Comparison of ENCODE assay signal across 8 mouse cellular contexts in genomic region chr1:86618454-86619125, GRCm38 (mm10). TPM values are rescaled to one million over a fixed set of nuclear protein-coding genes. Genes with fewer than 3 reads are reported as not detected.
DNase-seq lines count a peak whose midpoint lies in the region; ATAC-seq and TF ChIP-seq lines count a peak whose summit lies in the region.

No protein-coding gene starts in this region.

- no peak for ATAC-seq in forebrain, embryonic 11.5 days (replicated peaks; ENCODE audit: low FRiP score)
- ATAC-seq in kidney, postnatal 0 days (replicated peaks; ENCODE audit: low FRiP score, low read depth): no peak
- 0 out of 2 replicates have a peak, but pooled peaks have one; percentile 34 for ATAC-seq in liver, embryonic 13.5 days (ENCODE audit: low read depth)
- ATAC-seq in activated CD4-positive, CD25-positive, alpha-beta regulatory T cell, adult 4 months: no peak

- no peaks in the 10 kb centered on the region for H3K4me1 ChIP-seq in forebrain, embryonic 11.5 days (replicated peaks; ENCODE audit: control insufficient read depth, insufficient read depth, low read length)
- H3K4me1 ChIP-seq in kidney, postnatal 0 days (replicated peaks; ENCODE audit: insufficient read depth, low read length): peaks cover 5% of the 10 kb centered on the region; the same call in 1 of the 2 replicates
- H3K4me1 ChIP-seq in liver, embryonic 13.5 days (replicated peaks): no peaks in the 10 kb centered on the region

- no peak overlapping the region for H3K27ac ChIP-seq in forebrain, embryonic 11.5 days (ENCODE audit: low read depth, low read length)
- H3K27ac ChIP-seq in kidney, postnatal 0 days: no peak overlapping the region
- no peak overlapping the region for H3K27ac ChIP-seq in liver, embryonic 13.5 days

- DNase-seq in ovary, postnatal 10 days (ENCODE audit: low spot score): peak; percentile 14
- no peak for DNase-seq in ovary, adult 18-20 months (ENCODE audit: low spot score)
- peak; percentile 65 for DNase-seq in adrenal gland, postnatal 25 days
- peak; percentile 74 for DNase-seq in forebrain, embryonic 11.5 days (ENCODE audit: low spot score)
- peak; percentile 88 for DNase-seq in kidney, postnatal 0 days (ENCODE audit: low spot score)
- peak; percentile 26 for DNase-seq in liver, embryonic 13.5 days
- DNase-seq in retina, embryonic 14.5 days (ENCODE audit: low spot score): peak; percentile 89

- WGBS in forebrain, embryonic 11.5 days: 56% methylated on average over 10 of the region's 10 CpGs
- WGBS in kidney, postnatal 0 days: 60% methylated on average over 10 of the region's 10 CpGs
- 48% methylated on average over 10 of the region's 10 CpGs for WGBS in liver, embryonic 13.5 days (ENCODE audit: insufficient replicate concordance)

- H3K4me3 ChIP-seq in forebrain, embryonic 11.5 days (ENCODE audit: low read depth, low read length): no peak overlapping the region
- no peak overlapping the region for H3K4me3 ChIP-seq in kidney, postnatal 0 days (replicated peaks; ENCODE audit: low read depth, low read length)
- no peak overlapping the region for H3K4me3 ChIP-seq in liver, embryonic 13.5 days (replicated peaks)

- H3K36me3 ChIP-seq in forebrain, embryonic 11.5 days (ENCODE audit: control insufficient read depth, insufficient read depth, low read length): no peaks in the 10 kb centered on the region
- H3K36me3 ChIP-seq in kidney, postnatal 0 days (ENCODE audit: insufficient read depth, low read length): no peaks in the 10 kb centered on the region
- no peaks in the 10 kb centered on the region for H3K36me3 ChIP-seq in liver, embryonic 13.5 days

- TF ChIP-seq CTCF in kidney, postnatal 0 days (IDR thresholded peaks at IDR 0.05; ENCODE audit: low read depth): peak; percentile 88

- H3K4me2 ChIP-seq in forebrain, embryonic 11.5 days (ENCODE audit: low read depth, low read length, severe bottlenecking): no peak overlapping the region
- H3K4me2 ChIP-seq in kidney, postnatal 0 days (ENCODE audit: low read length): no peak overlapping the region
- no peak overlapping the region for H3K4me2 ChIP-seq in liver, embryonic 13.5 days

- H3K9me3 ChIP-seq in forebrain, embryonic 11.5 days (ENCODE audit: control insufficient read depth, low read length): no peaks in the 10 kb centered on the region
- no peaks in the 10 kb centered on the region for H3K9me3 ChIP-seq in kidney, postnatal 0 days (replicated peaks; ENCODE audit: low read length)
- H3K9me3 ChIP-seq in liver, embryonic 13.5 days (replicated peaks): no peaks in the 10 kb centered on the region

- no peak overlapping the region for H3K9ac ChIP-seq in forebrain, embryonic 11.5 days (ENCODE audit: low read length)
- H3K9ac ChIP-seq in kidney, postnatal 0 days (ENCODE audit: low read depth, low read length): no peak overlapping the region
- H3K9ac ChIP-seq in liver, embryonic 13.5 days: no peak overlapping the region

- H3K27me3 ChIP-seq in forebrain, embryonic 11.5 days (ENCODE audit: control insufficient read depth, insufficient read depth, low read length): no peaks in the 10 kb centered on the region
- no peaks in the 10 kb centered on the region for H3K27me3 ChIP-seq in kidney, postnatal 0 days (ENCODE audit: insufficient read depth, low read length)
- no peaks in the 10 kb centered on the region for H3K27me3 ChIP-seq in liver, embryonic 13.5 days

RNA-seq across cellular contexts. Expression of gene Cops7b, which starts 35.9 kb away (rescaled TPM):
- total RNA-seq in adrenal gland, postnatal 25 days (2021): 16.8 and 18.0 TPM in 2 replicates
- 57.1 and 62.3 TPM in 2 replicates for polyA plus RNA-seq in forebrain, embryonic 11.5 days (2014; fragmentation: Nextera tagmentation; extraction: Ambion mirVana)
- polyA plus RNA-seq in kidney, postnatal 0 days (2015; fragmentation: Nextera tagmentation; extraction: Ambion mirVana): 27.9 and 28.6 TPM in 2 replicates
- 16.7 and 18.5 TPM in 2 replicates for polyA plus RNA-seq in liver, embryonic 13.5 days (2015; fragmentation: Nextera tagmentation; extraction: Ambion mirVana)
- 10 to 100 TPM; 13.9 to 18.2 TPM for polyA plus RNA-seq in activated CD4-positive, CD25-positive, alpha-beta regulatory T cell, adult 4 months (2017; shearing (Covaris generic))

RNA-seq across cellular contexts. Expression of gene Pde6d, which starts 36.2 kb away (rescaled TPM):
- 29.9 and 36.9 TPM in 2 replicates for total RNA-seq in adrenal gland, postnatal 25 days (2021)
- polyA plus RNA-seq in forebrain, embryonic 11.5 days (2014; fragmentation: Nextera tagmentation; extraction: Ambion mirVana): 81.0 and 88.0 TPM in 2 replicates
- polyA plus RNA-seq in kidney, postnatal 0 days (2015; fragmentation: Nextera tagmentation; extraction: Ambion mirVana): 63.2 and 63.7 TPM in 2 replicates
- polyA plus RNA-seq in liver, embryonic 13.5 days (2015; fragmentation: Nextera tagmentation; extraction: Ambion mirVana): 31.5 and 35.7 TPM in 2 replicates
- 10 to 100 TPM; 17.1 to 22.3 TPM for polyA plus RNA-seq in activated CD4-positive, CD25-positive, alpha-beta regulatory T cell, adult 4 months (2017; shearing (Covaris generic))

RNA-seq across cellular contexts. Expression of gene Nppc, which starts 51.8 kb away (rescaled TPM):
- total RNA-seq in adrenal gland, postnatal 25 days (2021): not detected in 2 replicates
- 0.79 and 0.98 TPM in 2 replicates for polyA plus RNA-seq in forebrain, embryonic 11.5 days (2014; fragmentation: Nextera tagmentation; extraction: Ambion mirVana)
- 5.2 and 7.1 TPM in 2 replicates for polyA plus RNA-seq in kidney, postnatal 0 days (2015; fragmentation: Nextera tagmentation; extraction: Ambion mirVana)
- not detected in 2 replicates for polyA plus RNA-seq in liver, embryonic 13.5 days (2015; fragmentation: Nextera tagmentation; extraction: Ambion mirVana)
- not detected for polyA plus RNA-seq in activated CD4-positive, CD25-positive, alpha-beta regulatory T cell, adult 4 months (2017; shearing (Covaris generic))
